Mouse (Mus musculus): ENCODE measurements around the gene Fam161b. TPM values are rescaled to one million over a fixed set of nuclear protein-coding genes. Genes with fewer than 3 reads are reported as not detected.
"Not testable (repeated sequence)": the region's sequence is repeated elsewhere in the genome, so short reads cannot be mapped to it uniquely, and the experiment has no call there.

Gene Fam161b
- total RNA-seq, 2 experiments from 2014 or later: 0.42 to 0.65 TPM

- no peak for DNase-seq
Observed at GRCm38 (mm10) chr12:84382369-84382768, 20.7 kb upstream of the Fam161b start.

GRCm38 (mm10) chr12:84373831-84374481, 12.3 kb upstream of the Fam161b start:
- no peak for DNase-seq

- no peak for DNase-seq
Observed at GRCm38 (mm10) chr12:84371647-84372046, 10.0 kb upstream of the Fam161b start.

GRCm38 (mm10) chr12:84366971-84367370, 5.3 kb upstream of the Fam161b start:
- no peak for DNase-seq

GRCm38 (mm10) chr12:84365137-84365536, 3.5 kb upstream of the Fam161b start:
- no peak for DNase-seq

- no peak for DNase-seq
Observed at GRCm38 (mm10) chr12:84364291-84364690, 2.7 kb upstream of the Fam161b start.

- no peak for DNase-seq
Observed at GRCm38 (mm10) chr12:84362872-84363271, 1.2 kb upstream of the Fam161b start.

GRCm38 (mm10) chr12:84358699-84359098, 2.9 kb downstream of the Fam161b start:
- not testable (repeated sequence) for DNase-seq

GRCm38 (mm10) chr12:84347192-84347591, 14.4 kb downstream of the Fam161b start:
- peak; percentile 15 for DNase-seq

- no peak for DNase-seq
Observed at GRCm38 (mm10) chr12:84336963-84337625, 24.5 kb downstream of the Fam161b start.

- DNase-seq: no peak
Observed at GRCm38 (mm10) chr12:84327111-84327512, 34.5 kb downstream of the Fam161b start.

- peak; percentile 83 for DNase-seq
Observed at GRCm38 (mm10) chr12:84316721-84317621, 44.7 kb downstream of the Fam161b start, which contains the start of gene Zfp410. Gene Zfp410, plus strand, starts transcription at chr12:84316852.

GRCm38 (mm10) chr12:84316006-84316405, 45.6 kb downstream of the Fam161b start:
- no peak for DNase-seq

- DNase-seq: no peak
Observed at GRCm38 (mm10) chr12:84311306-84311705, 50.3 kb downstream of the Fam161b start.

GRCm38 (mm10) chr12:84304554-84304953, 57.1 kb downstream of the Fam161b start:
- DNase-seq: no peak

- no peak for DNase-seq
Observed at GRCm38 (mm10) chr12:84304101-84304500, 57.5 kb downstream of the Fam161b start.

- DNase-seq: no peak
Observed at GRCm38 (mm10) chr12:84299265-84299664, 62.4 kb downstream of the Fam161b start.

- DNase-seq: peak; percentile 17
Observed at GRCm38 (mm10) chr12:84297851-84298250, 63.8 kb downstream of the Fam161b start.
